Mouse (Mus musculus): ENCODE results near the gene Hibch.
"Not testable (repeated sequence)": the region's sequence is repeated elsewhere in the genome, so short reads cannot be mapped to it uniquely, and the experiment has no call there.

DNA sequence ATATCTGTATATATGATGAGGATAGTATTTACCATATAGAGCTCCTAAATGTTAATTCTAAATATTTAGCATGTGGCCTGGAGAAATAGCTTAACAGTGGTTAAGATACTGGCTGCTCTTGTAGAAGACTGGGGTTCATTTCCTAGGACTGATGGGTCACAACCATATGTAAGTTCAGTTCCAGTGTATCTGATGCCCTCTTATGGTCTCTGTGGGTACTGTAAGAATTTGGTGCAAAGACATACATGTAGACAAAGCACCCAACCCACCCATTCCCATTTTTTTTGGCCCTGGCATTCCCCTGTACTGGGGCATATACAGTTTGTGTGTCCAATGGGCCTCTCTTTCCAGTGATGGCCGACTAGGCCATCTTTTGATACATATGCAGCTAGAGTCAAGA is 9.3 kb downstream of the Hibch start:
- not testable (repeated sequence) for TF ChIP-seq CTCF (IDR thresholded peaks at IDR 0.05; ENCODE audit: extremely low read depth, insufficient read length, insufficient replicate concordance, low read depth, low read length); POLR2A (IDR thresholded peaks at IDR 0.05; ENCODE audit: low read depth, low read length)

All from small intestine, adult 2 months (tissue).